Mouse (Mus musculus): ENCODE measurements at regions not wholly inside any gene's neighbourhood (a gene's known extent, or its start where the extent isn't known, plus 50 kb on each side); places are given as distances from the start of the nearest gene placed in this dataset.

DNA sequence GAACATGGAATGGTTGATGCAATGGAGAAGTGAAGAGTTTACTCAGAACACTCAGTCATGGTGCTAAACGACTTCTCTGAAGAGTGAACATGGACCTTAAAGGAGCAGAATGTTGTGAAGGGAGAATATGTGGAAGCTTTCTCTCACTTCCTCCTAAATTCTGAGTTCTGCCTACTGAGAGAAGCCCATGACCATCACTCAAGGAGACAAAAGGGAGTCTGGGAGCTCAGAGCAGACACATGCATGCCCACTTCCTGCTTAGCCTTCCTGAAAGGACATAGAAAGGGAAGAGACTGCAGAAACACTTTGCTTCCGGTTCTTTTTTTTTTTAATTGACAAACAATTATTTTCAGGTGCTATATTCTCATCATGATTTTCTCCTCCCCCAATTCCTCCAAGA, 166.1 kb upstream of the Prkcq start:
- WGBS: 71% methylated on average over 2 of the region's 2 CpGs

DNA sequence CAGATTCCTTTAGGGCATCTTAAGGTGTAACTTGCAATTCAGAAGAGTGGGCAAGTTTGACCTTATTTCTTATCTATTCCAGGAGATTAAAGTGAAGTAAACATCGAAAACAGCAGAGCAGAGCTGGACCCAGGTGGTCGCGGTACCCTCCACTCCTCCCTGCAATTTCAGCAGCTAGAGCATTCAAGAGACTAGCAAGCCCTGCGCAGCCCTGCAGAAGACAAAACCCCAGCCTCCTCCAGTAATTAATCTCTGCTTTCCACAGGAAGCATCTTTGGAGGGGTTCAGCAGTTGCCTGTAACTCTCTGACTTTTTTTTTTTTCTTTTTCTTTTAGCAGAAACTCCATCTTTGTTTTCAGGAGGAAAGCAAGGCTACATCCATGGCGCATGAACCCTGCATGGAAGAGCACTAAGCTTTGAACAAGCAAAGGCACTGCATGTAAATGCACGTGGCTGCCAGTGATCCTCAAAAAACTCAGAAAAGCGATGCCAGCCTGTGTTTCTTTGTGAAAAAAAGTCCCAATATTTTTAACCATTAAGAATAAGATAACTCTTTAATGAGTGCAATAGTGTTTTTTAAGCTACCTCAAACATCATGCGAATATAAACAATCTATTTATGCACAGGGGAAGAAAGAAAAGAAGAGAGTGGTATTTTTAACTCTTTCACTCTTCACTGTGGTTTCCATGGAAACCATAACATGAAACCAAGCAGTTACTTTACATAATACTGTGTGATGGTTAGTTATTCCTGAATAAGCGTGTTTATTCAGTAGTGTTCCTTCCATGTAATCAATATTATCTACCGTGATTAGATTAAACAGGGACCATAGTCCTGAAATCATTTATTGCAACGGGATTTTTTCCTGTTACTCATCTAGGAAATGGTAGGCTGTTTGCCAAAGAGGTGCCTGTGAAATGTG, 160.6 kb upstream of the Prkcq start:
- Histone ChIP-seq H3K36me3 (ENCODE audit: control insufficient read depth, insufficient read depth, low read length) (no peaks in the 10 kb centered on the region), H3K4me2 (ENCODE audit: low read depth, low read length) (no peak overlapping the region), H3K4me1 (ENCODE audit: control insufficient read depth, insufficient read depth, low read length) (no peaks in the 10 kb centered on the region), H3K9ac (ENCODE audit: low read length) (no peak overlapping the region), H3K27ac (ENCODE audit: low read length) (no peak overlapping the region), H3K27me3 (ENCODE audit: control insufficient read depth, insufficient read depth, low read length) (no peaks in the 10 kb centered on the region), H3K4me3 (replicated peaks; ENCODE audit: low read length) (no peak overlapping the region), H3K9me3 (replicated peaks; ENCODE audit: control insufficient read depth, low read length) (no peaks in the 10 kb centered on the region)
- ATAC-seq (ENCODE audit: insufficient read depth, low FRiP score): no peak
- WGBS: 60% methylated on average over 11 of the region's 11 CpGs

More for the DNA sequence above, 166.1 kb upstream of the Prkcq start:
- no peaks in the 10 kb centered on the region for H3K9me3 ChIP-seq (replicated peaks; ENCODE audit: control insufficient read depth, low read length)
- H3K4me2 ChIP-seq (ENCODE audit: low read depth, low read length): no peak overlapping the region
- H3K36me3 ChIP-seq (ENCODE audit: control insufficient read depth, insufficient read depth, low read length): no peaks in the 10 kb centered on the region
- ATAC-seq (ENCODE audit: insufficient read depth, low FRiP score): no peak
- no peaks in the 10 kb centered on the region; the same call in 1 of the 2 replicates for H3K27me3 ChIP-seq (ENCODE audit: control insufficient read depth, insufficient read depth, low read length)
- H3K9ac ChIP-seq (ENCODE audit: low read length): no peak overlapping the region
- no peak overlapping the region for H3K4me3 ChIP-seq (replicated peaks; ENCODE audit: low read length)
- H3K27ac ChIP-seq (ENCODE audit: low read length): no peak overlapping the region
- H3K4me1 ChIP-seq (ENCODE audit: control insufficient read depth, insufficient read depth, low read length): no peaks in the 10 kb centered on the region

DNA sequence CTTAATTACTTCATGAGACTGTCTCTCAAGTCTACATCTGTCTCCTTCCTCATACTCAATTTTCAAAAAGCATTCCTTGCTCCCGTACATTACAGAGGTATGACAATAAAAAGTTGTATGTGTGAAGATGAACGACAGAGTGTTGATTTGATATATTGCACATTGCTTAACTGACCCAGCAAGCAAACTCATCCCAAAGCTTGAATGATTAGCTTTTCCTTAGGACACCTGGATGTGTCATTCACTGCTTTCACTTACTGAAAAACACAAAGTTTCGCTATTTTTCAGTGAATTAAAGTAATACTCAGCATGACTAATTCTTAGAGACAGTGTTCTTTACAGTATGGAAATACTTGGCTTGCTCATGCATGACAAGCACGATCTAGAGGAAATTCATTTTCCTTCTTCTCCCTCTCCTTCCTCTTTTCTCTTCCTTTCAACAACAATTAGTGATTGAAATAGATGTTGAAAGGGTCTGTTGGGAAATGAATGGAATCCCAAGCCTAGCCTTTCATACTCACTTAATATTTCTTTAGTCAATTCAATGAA, 159.5 kb upstream of the Prkcq start:
- 81% methylated on average over 4 of the region's 4 CpGs for WGBS
- Histone ChIP-seq H3K4me2 (ENCODE audit: low read depth, low read length) (no peak overlapping the region), H3K9ac (ENCODE audit: low read length) (no peak overlapping the region), H3K27ac (ENCODE audit: low read length) (no peak overlapping the region), H3K36me3 (ENCODE audit: control insufficient read depth, insufficient read depth, low read length) (no peaks in the 10 kb centered on the region), H3K9me3 (replicated peaks; ENCODE audit: control insufficient read depth, low read length) (no peaks in the 10 kb centered on the region), H3K27me3 (ENCODE audit: control insufficient read depth, insufficient read depth, low read length) (no peaks in the 10 kb centered on the region), H3K4me1 (ENCODE audit: control insufficient read depth, insufficient read depth, low read length) (no peaks in the 10 kb centered on the region), H3K4me3 (replicated peaks; ENCODE audit: low read length) (no peak overlapping the region)
- ATAC-seq (ENCODE audit: insufficient read depth, low FRiP score): no peak

DNA sequence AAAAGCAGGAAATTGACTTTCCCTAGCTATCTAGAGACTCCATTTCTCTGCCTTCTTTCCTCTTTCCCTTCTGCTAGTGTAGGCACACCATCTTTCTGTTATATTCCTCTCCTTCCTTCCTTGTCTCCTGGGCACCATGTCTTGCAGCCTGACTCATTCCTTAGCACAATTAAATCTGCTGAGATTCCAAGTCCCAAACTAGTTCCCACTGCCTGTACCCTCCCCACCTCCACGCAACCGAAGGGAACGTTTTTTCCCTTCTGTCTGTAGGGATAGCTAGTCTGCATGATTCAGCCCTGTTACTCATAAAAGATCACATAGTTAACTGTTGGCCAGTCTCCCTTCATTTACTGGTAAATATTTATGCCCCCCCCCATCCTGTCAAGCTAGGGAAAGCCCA, 158.8 kb upstream of the Prkcq start:
- no peak for ATAC-seq (ENCODE audit: insufficient read depth, low FRiP score)

DNA sequence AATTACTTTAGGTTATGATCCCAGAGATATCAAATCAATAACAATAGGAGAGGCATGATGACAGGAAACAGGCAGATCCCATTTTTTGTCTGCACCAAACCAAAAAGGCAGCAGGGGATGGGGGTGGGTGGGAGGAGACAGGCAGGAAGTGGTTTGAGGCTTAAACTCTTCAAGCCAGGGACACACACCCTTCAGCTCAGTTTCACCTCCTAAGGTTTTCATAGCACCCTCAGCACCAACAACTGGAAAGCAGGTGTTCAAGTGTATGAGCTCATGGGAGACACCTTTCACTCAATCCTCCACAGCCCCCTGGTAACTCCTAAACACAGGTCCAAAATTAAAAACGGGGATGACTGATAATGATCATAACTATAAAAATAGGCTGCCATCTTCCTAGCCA, 155.5 kb upstream of the Prkcq start:
- Histone ChIP-seq H3K9ac (ENCODE audit: low read length) (no peak overlapping the region), H3K4me3 (replicated peaks; ENCODE audit: low read length) (no peak overlapping the region), H3K4me1 (ENCODE audit: control insufficient read depth, insufficient read depth, low read length) (no peaks in the 10 kb centered on the region), H3K27me3 (ENCODE audit: control insufficient read depth, insufficient read depth, low read length) (no peaks in the 10 kb centered on the region), H3K27ac (ENCODE audit: low read length) (no peak overlapping the region), H3K36me3 (ENCODE audit: control insufficient read depth, insufficient read depth, low read length) (no peaks in the 10 kb centered on the region), H3K9me3 (replicated peaks; ENCODE audit: control insufficient read depth, low read length) (no peaks in the 10 kb centered on the region), H3K4me2 (ENCODE audit: low read depth, low read length) (no peak overlapping the region)
- 71% methylated on average over 1 of the region's 1 CpGs for WGBS
- ATAC-seq (ENCODE audit: insufficient read depth, low FRiP score): no peak

More for the DNA sequence above, 158.8 kb upstream of the Prkcq start:
- Histone ChIP-seq H3K27ac (ENCODE audit: low read length) (no peak overlapping the region), H3K9ac (ENCODE audit: low read length) (no peak overlapping the region), H3K4me3 (replicated peaks; ENCODE audit: low read length) (no peak overlapping the region), H3K27me3 (ENCODE audit: control insufficient read depth, insufficient read depth, low read length) (no peaks in the 10 kb centered on the region), H3K9me3 (replicated peaks; ENCODE audit: control insufficient read depth, low read length) (no peaks in the 10 kb centered on the region), H3K4me2 (ENCODE audit: low read depth, low read length) (no peak overlapping the region), H3K4me1 (ENCODE audit: control insufficient read depth, insufficient read depth, low read length) (no peaks in the 10 kb centered on the region), H3K36me3 (ENCODE audit: control insufficient read depth, insufficient read depth, low read length) (no peaks in the 10 kb centered on the region)
- WGBS: 78% methylated on average over 3 of the region's 3 CpGs

DNA sequence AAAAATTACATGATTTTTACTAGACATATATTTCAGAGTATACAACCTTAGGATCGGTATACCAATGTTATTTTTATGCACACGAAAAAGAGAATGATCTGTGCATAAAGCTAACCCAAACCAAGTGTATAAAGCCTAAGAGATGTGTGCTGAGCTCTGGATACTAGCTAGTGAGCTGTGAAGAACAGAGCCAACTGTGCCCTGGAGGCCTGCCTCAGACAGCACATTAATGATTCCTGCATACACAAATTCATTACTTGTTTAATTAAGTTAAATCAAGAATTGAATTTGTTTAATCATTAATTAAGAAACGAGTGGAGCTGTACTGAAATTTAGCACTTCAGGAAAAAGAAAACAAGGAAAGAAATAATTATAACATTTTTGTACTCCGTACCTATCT, 139.0 kb upstream of the Prkcq start:
- WGBS: 75% methylated on average over 4 of the region's 4 CpGs
- Histone ChIP-seq H3K4me1 (ENCODE audit: control insufficient read depth, insufficient read depth, low read length) (no peaks in the 10 kb centered on the region), H3K4me2 (ENCODE audit: low read depth, low read length) (no peak overlapping the region), H3K27me3 (ENCODE audit: control insufficient read depth, insufficient read depth, low read length) (no peaks in the 10 kb centered on the region), H3K4me3 (replicated peaks; ENCODE audit: low read length) (no peak overlapping the region), H3K27ac (ENCODE audit: low read length) (no peak overlapping the region), H3K9me3 (replicated peaks; ENCODE audit: control insufficient read depth, low read length) (no peaks in the 10 kb centered on the region), H3K36me3 (ENCODE audit: control insufficient read depth, insufficient read depth, low read length) (no peaks in the 10 kb centered on the region), H3K9ac (ENCODE audit: low read length) (no peak overlapping the region)
- no peak for ATAC-seq (ENCODE audit: insufficient read depth, low FRiP score)

DNA sequence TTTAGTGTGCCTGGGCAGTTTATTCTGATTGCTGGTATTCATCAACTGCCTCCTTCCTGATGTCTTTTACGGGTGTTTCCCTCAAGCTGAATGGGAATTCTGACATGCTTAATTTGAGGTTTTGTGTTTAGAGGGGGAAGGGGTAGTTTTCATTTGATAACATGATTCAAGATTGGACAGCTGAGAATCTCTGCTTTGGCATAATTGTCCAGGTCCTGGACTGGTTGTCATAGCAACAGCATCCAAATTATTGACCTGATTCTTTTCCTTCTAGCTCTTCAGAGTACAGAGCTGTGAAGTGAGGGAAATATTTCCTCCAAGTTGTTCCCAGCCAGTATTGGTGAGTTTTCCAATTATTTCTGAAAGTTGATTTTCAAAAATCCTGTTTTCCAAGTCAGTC, 137.7 kb upstream of the Prkcq start:
- ATAC-seq (ENCODE audit: insufficient read depth, low FRiP score): no peak
- Histone ChIP-seq H3K9me3 (replicated peaks; ENCODE audit: control insufficient read depth, low read length) (no peaks in the 10 kb centered on the region), H3K9ac (ENCODE audit: low read length) (no peak overlapping the region), H3K4me3 (replicated peaks; ENCODE audit: low read length) (no peak overlapping the region), H3K4me1 (ENCODE audit: control insufficient read depth, insufficient read depth, low read length) (no peaks in the 10 kb centered on the region), H3K27me3 (ENCODE audit: control insufficient read depth, insufficient read depth, low read length) (no peaks in the 10 kb centered on the region), H3K36me3 (ENCODE audit: control insufficient read depth, insufficient read depth, low read length) (no peaks in the 10 kb centered on the region), H3K27ac (ENCODE audit: low read length) (no peak overlapping the region), H3K4me2 (ENCODE audit: low read depth, low read length) (no peak overlapping the region)
- 67% methylated on average over 1 of the region's 1 CpGs for WGBS

DNA sequence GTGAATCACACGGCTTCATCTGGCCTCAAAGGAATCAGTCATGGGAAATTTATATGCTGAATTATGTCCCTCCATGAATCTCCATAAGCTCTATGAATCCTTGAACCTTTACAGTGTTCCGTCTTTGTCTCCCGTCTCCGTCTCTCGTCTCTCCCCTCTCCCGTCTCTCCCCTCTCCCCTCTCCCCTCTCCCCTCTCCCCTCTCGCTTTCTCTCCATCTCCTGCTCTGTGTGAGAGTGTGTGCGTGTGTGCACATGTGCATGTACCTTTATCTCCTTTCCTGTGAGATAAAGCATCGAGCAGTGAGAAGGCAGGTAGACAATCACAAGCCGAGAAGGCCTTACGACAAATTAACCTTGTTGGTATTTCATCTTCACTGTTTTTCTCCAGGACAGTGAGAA, 134.6 kb upstream of the Prkcq start:
- no peaks in the 10 kb centered on the region for H3K27me3 ChIP-seq (ENCODE audit: control insufficient read depth, insufficient read depth, low read length)
- no peak for ATAC-seq (ENCODE audit: insufficient read depth, low FRiP score)
- H3K4me2 ChIP-seq (ENCODE audit: low read depth, low read length): no peak overlapping the region
- H3K9ac ChIP-seq (ENCODE audit: low read length): no peak overlapping the region
- H3K36me3 ChIP-seq (ENCODE audit: control insufficient read depth, insufficient read depth, low read length): no peaks in the 10 kb centered on the region
- H3K27ac ChIP-seq (ENCODE audit: low read length): no peak overlapping the region
- no peak overlapping the region for H3K4me3 ChIP-seq (replicated peaks; ENCODE audit: low read length)
- H3K4me1 ChIP-seq (ENCODE audit: control insufficient read depth, insufficient read depth, low read length): no peaks in the 10 kb centered on the region
- H3K9me3 ChIP-seq (replicated peaks; ENCODE audit: control insufficient read depth, low read length): no peaks in the 10 kb centered on the region
- WGBS: 73% methylated on average over 11 of the region's 11 CpGs

DNA sequence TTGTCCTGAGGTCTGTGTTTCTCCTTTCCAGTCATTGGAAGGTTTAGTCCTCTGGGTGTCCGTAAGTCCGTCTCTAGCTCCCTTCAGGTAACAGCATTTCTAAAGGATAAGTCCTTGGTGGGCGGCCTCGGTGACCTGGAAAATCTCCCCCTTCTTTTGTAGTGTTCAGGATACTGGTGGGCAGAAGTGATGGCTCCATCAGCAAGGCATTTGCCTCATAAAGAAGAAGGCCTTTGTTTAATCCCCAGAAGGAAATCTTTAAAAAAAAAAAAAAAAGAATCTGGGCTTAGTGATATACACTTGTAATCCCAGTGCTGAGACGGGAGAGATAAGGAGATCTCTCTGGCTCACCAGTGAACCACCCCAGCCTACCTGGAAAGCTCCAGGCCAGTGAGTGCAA, 133.5 kb upstream of the Prkcq start:
- no peak overlapping the region for H3K4me3 ChIP-seq (replicated peaks; ENCODE audit: low read length)
- no peak overlapping the region for H3K9ac ChIP-seq (ENCODE audit: low read length)
- no peaks in the 10 kb centered on the region for H3K27me3 ChIP-seq (ENCODE audit: control insufficient read depth, insufficient read depth, low read length)
- H3K36me3 ChIP-seq (ENCODE audit: control insufficient read depth, insufficient read depth, low read length): no peaks in the 10 kb centered on the region
- ATAC-seq (ENCODE audit: insufficient read depth, low FRiP score): no peak
- no peaks in the 10 kb centered on the region for H3K4me1 ChIP-seq (ENCODE audit: control insufficient read depth, insufficient read depth, low read length)
- H3K9me3 ChIP-seq (replicated peaks; ENCODE audit: control insufficient read depth, low read length): no peaks in the 10 kb centered on the region
- H3K4me2 ChIP-seq (ENCODE audit: low read depth, low read length): no peak overlapping the region
- WGBS: 94% methylated on average over 5 of the region's 5 CpGs
- no peak overlapping the region for H3K27ac ChIP-seq (ENCODE audit: low read length)
